Mouse (Mus musculus): ENCODE measurements around the gene Higd1a.

Higd1a gene

DNA sequence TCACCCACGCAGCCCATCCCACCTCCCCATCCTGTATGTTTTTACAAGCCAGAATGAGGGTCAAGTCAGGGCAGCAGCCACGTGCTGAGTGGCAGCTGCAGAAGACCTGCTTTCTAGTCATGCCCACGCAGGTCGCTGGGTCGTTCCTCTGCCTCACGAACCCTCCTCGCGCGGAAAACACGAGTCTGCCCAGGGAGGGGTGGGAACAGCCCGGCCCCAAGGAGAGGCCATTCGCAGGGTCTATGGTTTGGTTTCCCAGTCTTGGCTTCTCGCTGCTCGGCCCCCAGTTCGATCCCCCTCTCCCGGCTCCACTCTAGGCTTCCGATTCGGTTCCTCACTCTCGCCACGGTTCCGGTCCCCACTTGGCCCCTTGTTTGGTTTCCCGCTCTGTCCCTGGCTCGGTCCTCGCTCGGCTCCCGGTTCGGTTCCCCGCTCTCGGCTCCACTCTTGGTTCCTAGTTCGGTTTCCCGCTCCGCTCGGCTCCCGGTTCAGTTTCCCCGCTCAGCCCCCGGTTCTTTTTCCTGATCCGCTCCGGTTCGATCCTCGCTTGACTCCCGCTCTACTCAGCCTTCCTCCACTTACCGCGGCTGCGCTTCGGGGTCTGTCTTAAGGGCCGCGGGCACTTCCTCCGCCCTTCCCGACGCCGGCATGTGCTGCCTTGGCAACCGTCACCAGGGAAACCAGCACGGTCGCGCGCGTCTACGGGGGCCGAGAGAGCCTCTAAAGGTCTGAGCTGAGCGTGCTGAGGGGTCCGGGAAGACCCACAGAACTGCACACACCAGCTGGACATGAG lies 19.1 kb downstream of the Higd1a start, which contains the start of gene Ccdc13:
Gene Ccdc13 (minus strand): TSS at position 633 of the 793 bp plus-strand sequence.
- in situ Hi-C loops (cut with MboI, MseI): no loop called here

DNA sequence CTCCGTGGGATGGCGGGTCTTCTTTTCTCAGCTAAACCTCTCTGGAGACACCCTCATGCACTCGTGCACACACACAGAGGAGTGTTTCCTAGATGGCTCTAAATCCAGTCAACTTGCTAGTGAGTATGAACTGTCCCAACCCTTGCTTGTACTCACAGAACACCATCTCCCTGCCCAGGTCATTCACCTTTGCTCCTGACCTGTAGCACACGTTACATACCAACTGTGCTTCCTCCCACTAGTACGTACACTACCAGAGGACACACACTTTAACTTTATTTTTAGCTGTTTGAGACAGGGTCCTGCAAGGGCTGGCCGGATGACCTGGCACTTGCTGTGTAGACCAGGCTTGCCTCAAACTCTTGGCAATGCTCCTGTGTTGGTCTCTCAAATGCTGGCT lies 20.2 kb downstream of the Higd1a start:
- in situ Hi-C loops (cut with MboI, MseI): no loop called here

DNA sequence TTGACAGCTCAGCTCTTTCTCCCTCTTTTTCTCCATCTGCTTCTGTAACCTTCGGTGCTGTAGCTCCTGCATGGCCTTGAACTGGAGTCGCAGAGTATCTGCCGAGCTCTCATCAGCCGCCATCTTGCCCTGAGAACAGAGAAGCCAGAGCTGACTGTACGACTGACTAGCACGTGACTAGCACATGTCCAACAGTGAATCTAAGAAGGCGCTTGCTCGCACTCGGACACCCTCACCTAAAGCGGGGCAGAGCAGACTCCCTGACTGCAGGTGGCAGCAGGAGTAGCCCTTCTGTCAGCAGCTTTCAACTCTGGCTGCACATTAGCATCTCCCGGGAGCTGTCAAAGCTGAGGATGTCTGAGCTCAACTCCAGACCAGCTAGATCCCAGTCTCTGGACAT lies 24.3 kb downstream of the Higd1a start:
- in situ Hi-C loops (cut with MboI, MseI): no loop called here

DNA sequence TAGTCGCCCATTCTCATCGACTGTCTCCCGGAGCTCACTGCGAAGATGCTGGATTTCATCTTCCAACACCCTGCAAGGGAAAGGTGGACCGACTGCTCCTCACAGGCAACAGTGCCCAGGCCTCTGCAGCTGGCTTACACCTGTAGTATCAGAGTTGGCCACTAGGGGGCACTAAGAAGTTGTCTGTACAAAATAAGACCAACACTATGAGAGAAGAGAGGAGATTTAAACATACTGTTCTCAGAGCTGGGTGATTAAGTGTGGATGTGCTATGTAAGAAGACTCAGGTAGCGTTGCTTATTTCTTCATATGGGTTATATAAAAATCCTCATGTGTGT lies 27.2 kb downstream of the Higd1a start:
- in situ Hi-C loops (cut with MboI, MseI): no loop called here

DNA sequence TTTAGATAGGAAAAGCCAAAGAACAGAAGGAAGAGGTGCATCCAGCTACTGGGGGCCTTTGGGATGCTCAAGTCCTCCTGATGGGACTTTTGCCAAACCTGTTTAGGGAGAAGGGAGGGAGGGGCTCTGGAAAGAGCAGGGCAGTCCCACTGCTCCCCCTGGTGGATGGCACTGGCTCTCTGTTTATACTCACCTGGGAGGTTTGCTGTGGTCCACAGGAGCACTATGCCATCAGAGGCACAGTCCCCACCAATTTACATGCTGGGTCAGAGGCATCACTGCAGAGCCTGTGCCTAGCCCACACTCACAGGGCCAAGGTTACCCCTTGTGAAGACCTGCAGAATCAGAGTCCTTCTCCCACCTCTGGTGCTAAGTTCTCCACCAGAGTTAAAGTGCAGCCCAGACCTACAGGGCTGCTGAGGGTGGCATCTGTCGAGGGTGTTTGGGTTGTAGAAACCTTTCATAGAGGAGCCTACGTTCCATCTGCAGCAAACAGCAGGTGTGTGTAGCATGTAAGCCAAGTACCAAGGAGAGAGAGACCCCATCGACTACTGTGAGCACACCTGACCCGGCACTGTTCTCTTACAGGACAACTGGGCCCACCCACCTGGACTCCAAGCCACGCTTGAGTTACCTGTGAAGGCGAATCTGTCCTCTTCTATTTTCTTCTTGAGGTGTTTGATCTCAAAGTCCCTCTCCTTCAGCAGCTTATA lies 27.8 kb downstream of the Higd1a start:
- in situ Hi-C loops (cut with MboI, MseI): no loop called here

DNA sequence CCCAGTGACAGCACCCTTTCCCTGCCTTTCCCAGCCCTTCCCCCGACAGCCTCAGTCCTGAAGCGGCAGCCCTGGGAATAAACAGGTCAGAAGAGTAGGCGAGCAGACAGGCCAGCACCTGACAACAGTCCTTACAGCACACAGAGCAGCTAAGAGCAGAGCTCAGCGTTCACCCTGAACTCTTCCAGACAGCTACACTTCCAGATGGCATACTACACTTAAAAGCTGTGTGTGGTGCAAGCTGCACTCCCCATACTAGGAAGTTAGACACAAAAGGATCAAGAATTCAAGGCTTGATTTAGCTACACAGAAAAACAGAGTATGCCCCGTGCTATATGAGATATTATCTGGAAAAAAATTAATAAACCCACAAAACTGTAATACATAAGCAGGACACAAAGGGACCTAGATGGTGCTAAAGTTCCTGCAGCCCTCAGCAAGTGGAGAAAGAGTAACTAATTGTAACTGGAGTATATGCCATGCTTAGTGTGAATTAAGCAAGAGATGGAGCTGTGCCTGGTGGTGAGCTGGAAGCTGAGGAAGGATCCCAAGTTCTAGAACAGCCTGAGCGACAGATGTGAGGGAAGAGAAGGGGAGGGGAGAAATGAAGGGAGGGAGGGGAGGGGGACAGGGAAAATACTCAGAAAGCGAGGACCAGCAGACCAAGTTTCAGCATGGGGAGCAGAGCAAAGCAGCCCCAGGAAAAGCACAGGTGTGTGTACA lies 28.7 kb downstream of the Higd1a start:
- in situ Hi-C loops (cut with MboI, MseI): no loop called here

DNA sequence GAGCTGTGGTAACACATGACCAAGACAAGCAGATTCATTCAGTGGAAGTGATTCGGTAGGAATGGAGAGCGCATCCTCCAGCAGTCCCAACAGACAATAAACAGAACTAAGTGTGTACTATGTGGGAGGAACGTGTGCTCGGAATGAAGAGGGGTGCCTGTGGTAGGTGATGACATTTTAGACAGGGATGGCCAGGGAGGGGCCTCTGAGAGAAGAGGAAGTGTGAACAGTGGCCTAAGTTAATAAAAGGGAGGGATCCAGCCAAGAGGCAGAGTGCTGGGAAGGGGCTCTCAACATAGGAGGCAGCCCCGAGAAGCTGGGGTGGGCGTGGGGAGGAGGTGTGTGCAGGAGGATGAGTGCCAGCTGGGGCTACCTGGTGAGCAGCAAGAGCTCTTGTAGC lies 29.8 kb downstream of the Higd1a start:
- in situ Hi-C loops (cut with MboI, MseI): no loop called here

DNA sequence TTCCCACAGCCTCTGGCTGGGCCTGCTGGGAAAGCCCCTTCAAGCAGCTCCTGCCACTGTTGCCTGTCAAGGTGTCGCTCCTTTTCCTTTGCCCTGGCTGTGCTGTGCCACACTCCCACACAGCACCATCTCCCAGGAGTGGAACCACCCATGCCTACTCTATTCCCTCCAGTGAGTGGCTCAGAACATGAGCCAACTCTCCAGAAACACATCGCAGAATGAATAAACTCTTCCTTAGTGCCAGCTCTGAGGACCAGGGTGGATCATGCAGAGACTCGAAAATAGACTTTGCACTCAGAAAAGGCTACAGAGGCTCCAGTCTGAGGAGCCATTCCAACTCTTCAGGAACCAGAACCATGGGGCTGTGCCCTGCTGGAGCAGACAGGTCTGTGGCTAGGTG lies 31.8 kb downstream of the Higd1a start:
- in situ Hi-C loops (cut with MboI, MseI): no loop called here

DNA sequence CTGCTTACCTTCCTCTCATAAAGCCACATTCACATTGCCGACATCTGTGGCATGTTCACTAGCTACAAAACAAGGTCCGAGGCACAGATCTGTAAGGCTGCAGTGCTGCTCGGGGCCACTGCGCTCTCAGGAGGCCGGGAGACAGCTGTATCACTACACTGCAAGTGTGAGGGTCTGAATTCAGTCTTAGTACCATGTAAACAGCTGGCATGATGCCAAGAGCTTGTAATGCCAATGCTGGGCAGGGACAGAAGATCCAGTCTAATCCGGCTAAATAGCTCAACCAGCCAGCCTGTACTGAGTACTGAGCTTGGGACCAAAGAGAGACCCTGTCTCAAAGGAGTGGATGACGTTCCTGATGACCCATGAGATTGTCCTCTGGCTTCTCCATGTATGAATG lies 34.2 kb downstream of the Higd1a start:
- in situ Hi-C loops (cut with MboI, MseI): no loop called here

DNA sequence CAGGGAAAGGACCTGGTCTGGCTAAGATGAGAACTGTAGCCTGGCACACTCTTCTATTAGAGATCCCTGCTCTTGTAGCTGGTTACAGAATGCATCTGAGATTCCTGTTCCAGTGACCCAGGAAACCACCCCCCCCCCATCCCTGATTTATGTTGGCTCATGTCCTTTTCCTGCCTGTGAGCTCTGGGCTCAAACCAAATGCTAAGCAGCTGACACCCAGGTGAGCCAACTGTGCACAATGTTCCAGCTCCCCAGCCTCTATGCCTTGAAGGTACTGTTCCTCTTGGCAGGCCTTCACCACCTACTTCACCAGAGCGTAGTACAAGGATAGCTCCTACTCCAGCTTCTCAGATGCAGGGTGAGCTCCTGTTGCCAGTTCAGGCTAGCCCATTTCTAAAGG lies 35.1 kb downstream of the Higd1a start:
- in situ Hi-C loops (cut with MboI, MseI): no loop called here

DNA sequence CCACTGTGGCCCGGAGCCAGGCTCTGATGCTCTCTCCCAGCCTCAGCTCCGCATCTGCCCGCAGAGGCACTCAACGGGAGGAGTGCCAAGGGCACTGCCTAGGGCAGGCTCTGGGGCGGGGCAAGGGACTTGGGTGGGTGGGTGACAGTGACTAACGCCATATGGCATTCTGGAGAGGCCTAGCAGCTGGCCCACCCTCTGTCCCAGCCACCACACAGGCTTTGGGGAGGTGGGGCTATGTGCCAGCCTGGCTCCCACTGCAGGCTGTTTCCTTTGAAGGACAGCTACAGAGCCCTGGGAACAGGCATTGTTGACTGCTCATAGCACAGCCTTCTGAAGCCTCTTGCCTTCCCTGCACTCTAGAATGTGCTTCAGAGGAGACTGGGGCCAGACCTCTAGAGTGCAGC lies 35.6 kb downstream of the Higd1a start:
- in situ Hi-C loops (cut with MboI, MseI): no loop called here

DNA sequence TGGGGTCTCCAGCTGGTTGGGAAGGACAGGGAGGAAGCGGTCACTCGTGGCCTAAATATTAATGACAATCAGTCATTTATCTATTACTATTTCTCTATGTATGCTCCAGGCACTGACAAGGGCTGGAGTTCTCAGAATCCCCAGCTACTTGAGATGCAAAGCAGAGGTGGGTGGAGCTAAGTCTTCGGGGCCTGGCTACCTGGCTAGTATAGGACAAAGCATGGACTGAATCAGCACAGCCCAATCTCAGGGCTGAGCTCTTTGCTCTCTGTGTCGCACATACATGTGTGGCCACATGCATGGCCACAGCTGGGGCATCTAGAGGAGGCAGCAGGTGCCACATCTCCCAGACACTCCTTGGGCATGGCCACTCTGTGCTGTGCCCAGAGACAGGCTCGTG lies 37.4 kb downstream of the Higd1a start:
- in situ Hi-C loops (cut with MboI, MseI): no loop called here

DNA sequence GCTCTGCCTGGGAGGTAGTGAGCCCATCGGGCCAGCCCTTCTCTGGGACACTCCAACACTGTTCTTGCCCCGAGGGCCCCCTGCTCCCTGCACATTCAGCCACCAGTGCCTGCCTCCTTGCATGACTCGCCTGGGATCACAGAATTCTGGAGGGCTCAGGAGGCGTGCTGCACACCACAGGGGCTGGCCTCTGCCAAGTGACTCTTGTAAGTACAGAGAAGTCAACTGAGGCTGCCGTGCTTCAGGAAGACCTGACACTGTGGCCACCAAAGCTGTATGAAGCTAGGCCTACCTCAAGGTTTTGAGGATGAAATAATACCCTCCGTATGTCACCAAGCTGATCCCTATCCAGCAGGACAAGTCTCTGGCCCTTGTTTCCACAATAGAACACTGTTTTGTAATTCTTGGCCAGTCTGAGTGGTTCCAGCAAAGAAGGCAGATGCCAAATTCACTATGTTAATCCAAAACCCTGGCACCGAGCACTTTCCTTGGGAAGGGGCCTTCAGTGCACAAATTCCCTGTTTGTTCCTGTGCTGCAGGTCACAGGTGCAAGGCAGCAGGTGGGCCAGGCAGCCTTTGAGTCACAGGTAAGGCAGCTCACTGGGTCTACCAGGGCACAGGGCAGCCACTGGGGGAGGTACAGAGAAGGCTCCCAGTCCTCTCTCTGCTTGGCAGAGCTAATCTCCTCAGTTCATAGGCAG lies 38.2 kb downstream of the Higd1a start:
- in situ Hi-C loops (cut with MboI, MseI): no loop called here

DNA sequence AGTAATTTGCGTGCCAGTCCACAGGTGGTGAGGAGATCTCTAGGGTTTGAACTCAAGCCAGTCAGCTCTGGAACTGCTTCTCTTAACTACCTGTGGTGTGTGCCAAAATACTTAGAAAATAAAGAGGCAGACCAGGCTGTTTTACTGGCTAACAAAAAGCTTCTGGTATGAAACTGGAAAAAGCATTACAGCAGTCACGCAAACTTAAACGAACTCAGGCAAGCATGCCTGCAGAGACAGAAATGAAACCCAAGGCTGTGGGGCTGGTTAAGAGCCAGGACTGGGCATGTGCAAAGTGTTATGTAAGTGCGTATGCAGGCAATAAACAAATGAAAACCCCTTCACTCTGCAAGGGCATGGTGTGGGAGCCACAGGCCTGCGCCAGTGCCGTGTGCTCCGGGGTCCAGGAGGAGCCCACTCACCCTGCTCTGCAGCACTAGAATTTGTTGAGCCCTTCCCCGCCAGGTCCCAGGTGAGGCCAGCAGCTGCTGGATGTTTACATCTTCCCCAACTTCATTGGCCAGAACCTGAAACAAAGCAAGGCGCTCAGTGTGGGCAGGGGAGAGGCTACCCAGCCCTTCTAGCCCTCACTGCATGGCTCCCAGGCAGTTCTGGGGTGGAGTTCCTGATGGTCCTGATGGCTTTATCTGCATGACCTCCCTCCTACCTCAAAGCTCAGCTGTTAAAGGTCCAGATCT lies 38.9 kb downstream of the Higd1a start:
- in situ Hi-C loops (cut with MboI, MseI): no loop called here

DNA sequence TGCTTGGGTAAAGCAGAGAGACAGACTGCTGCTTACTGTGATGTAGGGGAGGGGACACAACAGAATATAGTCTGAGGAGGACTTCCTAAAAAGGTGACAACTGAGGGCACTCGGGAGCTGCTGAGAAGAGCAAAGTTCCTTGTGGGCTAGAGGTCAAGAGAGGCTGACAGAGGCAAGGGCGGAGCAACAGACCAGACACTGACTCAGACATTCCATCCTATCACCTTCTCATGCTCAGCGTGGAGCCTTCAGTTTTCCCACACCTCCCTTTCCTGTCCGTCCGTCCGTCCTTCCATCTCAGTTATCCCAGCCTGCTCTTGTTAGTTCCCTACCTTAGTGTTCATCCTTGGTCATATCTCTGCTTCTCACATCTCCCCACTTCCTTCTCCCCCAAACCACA lies 43.0 kb downstream of the Higd1a start:
- in situ Hi-C loops (cut with MboI, MseI): no loop called here

DNA sequence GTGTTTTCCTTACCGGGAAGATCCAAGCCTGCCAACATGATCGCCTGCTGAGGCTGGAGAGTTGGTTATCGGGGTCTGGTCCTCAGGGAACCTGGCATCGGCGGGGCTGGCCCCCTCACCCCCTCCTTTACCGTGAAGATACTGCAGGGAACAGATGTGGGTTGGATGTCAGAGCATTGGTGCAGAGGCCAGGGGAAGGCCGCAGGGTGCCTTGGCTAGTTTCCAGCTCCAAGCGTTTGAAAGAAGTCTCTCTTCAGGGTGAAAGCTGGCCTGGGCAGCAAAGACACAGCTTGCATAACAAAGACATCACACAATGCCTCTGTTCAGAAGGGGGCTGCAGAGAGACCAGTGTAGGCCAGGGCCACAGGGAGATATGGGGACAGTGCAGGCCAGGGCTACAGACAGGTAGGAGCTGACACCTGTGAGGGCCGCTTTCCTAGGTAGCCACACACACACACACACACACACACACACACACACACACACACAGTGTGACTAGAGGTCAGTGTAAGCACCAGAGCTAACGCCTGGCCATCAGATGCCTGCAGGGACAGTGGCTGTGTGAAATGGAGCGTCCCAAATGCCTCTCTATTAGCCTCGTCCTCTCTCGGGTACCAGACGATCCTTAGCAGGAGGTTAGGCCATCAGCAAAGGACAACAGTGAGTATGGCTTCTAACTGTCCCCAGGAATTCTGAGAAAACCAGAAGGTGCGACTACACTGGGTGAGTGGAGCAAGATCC lies 47.9 kb downstream of the Higd1a start:
- in situ Hi-C loops (cut with MboI, MseI): no loop called here

DNA sequence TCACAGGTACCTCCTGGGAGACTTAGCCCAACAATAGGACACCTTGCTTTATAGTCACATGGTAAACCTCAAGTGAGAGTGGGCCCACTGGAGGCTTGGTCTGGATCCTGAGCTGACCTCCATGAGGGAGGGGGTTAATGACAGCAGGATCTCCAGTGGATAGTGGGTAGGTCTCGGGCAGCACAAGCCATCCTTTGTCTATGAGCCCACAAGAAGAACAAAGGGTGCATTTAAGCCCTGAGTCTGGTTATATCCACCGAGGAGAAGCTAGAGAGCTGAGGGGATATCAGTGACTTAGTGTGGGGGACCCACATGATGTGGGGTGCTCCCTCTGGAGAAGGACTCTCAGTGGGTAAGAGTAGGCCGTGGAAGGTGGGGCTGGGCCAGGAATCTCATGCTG lies 49.7 kb downstream of the Higd1a start:
- in situ Hi-C loops (cut with MboI, MseI): no loop called here

DNA sequence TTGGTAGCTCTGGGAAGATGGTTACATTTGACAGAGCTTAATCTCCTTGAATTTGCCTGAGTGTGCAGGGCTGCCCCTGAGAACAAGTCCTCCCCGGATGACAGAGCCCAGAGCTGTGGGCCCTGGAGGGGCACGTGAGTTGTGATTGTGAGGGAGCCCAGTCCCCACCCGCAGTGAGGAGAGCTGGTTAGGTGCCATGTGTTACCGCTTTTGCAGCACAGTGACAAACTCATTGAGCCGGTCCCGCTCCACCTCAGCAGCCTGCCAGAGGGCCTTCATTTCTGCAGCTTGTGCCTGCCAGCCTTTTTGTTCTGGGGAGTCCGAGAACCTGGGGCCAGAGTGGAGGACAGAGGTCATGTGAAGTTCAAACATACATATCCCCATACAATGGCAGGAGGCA lies 50.2 kb downstream of the Higd1a start:
- in situ Hi-C loops (cut with MboI, MseI): no loop called here

DNA sequence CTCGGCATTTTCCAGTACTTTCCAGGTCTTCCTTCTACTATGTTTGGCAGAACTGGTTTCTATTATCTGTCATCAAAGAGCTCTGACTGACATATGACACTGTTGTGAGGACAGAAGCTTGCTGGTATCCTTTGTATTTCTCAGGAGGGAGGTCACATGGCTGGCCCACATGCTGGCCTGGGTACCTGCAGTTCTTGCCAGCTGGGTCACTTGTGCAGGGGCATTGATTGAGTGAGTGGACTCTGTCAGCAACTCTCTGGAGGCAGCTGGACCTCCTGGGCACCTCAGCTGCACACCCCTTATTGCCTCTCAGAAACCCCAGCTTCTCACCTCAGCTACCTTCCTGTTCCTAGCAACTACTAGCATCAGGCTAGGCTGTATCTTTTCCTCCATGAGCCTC lies 50.6 kb downstream of the Higd1a start:
- in situ Hi-C loops (cut with MboI, MseI): no loop called here

DNA sequence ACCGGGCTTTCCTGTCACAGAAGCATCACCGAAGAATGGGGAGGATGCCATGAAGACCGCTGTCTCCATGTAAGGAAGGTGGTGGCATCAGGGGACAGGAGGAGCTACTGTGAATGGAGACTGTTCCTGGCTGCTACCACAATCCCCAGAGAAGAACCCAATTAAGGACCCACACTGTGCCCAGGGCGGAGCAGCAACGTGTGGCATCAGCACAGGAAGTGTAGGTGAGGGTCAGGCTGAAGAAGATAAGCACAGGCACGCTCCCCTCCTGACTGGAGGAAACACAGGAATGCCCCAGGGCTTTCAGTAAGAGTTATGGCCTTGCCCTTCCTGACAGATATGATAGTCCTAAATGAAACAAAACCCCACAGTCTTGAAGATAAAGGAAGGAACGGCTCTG lies 55.4 kb downstream of the Higd1a start:
- in situ Hi-C loops (cut with MboI, MseI): no loop called here
